ENCODE assay signal across 9 mouse cellular contexts in genomic region chr11:102140508-102140907, GRCm38 (mm10). TPM values are rescaled to one million over a fixed set of nuclear protein-coding genes. Genes with fewer than 3 reads are reported as not detected.
DNase-seq lines count a peak whose midpoint lies in the region; ATAC-seq and TF ChIP-seq lines count a peak whose summit lies in the region.
"Had no signal": no experiment of that assay in that cellular context is flagged by ENCODE, and none has a peak within 500 bp of the region (broad histone marks: within the 10 kb centered on the region; RNA-seq: fewer than 3 reads in every experiment).

No protein-coding gene starts in this region.

- ATAC-seq in heart, postnatal 0 days (ENCODE audit: insufficient read depth, low read depth), result no peak
- no peak for ATAC-seq in heart, embryonic 12.5 days (ENCODE audit: insufficient number of reproducible peaks, low FRiP score)

- peak; percentile 25 for DNase-seq in heart, postnatal 0 days (ENCODE audit: low spot score)
- peak; percentile 59 for DNase-seq in CD4-positive helper T cell, adult 2 months (ENCODE audit: low read depth, low spot score)
- peak; percentile 79 for DNase-seq in R1 (ENCODE audit: low read depth, low spot score)
- DNase-seq in embryo, embryonic 11.5 days (ENCODE audit: low read depth, low spot score), result peak; percentile 50
- DNase-seq in layer of hippocampus, adult 2 months (ENCODE audit: low spot score in 2 of 2), result peak; percentile 38 to 78
- peak; percentile 82 for DNase-seq in naive thymus-derived CD4-positive, alpha-beta T cell, adult 2 months (ENCODE audit: low read depth)
- peak; percentile 55 to 58 for DNase-seq in urinary bladder, postnatal 36 days (ENCODE audit: low spot score in 2 of 2)

- 4% methylated on average over 5 of the region's 5 CpGs for WGBS in heart, postnatal 0 days
- 5% methylated on average over 5 of the region's 5 CpGs for WGBS in heart, embryonic 12.5 days

- H3K9me3 ChIP-seq in heart, postnatal 0 days (replicated peaks; ENCODE audit: control insufficient read depth, low read length), result no peaks in the 10 kb centered on the region
- no peaks in the 10 kb centered on the region for H3K9me3 ChIP-seq in heart, embryonic 12.5 days (replicated peaks)

- peak; percentile 79 for TF ChIP-seq CTCF in heart, postnatal 0 days (IDR thresholded peaks at IDR 0.05; ENCODE audit: low read depth)
- TF ChIP-seq CTCF in layer of hippocampus, adult 2 months (conservative IDR thresholded peaks at IDR 0.05), result peak; percentile 90

- H3K4me3 ChIP-seq in heart, postnatal 0 days (ENCODE audit: low read depth, low read length), result no peak overlapping the region
- H3K4me3 ChIP-seq in heart, embryonic 12.5 days, result no peak overlapping the region
- no peak overlapping the region for H3K4me3 ChIP-seq in layer of hippocampus, adult 2 months
- H3K4me3 ChIP-seq: erythroblast, embryonic 14.5 days had no signal

- H3K27me3 ChIP-seq in heart, postnatal 0 days (ENCODE audit: control insufficient read depth, insufficient read depth, low read length), result peaks cover 24% of the 10 kb centered on the region
- H3K27me3 ChIP-seq in heart, embryonic 12.5 days (replicated peaks), result peaks cover 38% of the 10 kb centered on the region

- peaks cover 3% of the 10 kb centered on the region for H3K4me1 ChIP-seq in heart, postnatal 0 days (ENCODE audit: control insufficient read depth, insufficient read depth)
- peaks cover 6% of the 10 kb centered on the region; the same call in 1 of the 2 replicates for H3K4me1 ChIP-seq in heart, embryonic 12.5 days (replicated peaks)

- no peaks in the 10 kb centered on the region for H3K36me3 ChIP-seq in heart, postnatal 0 days (replicated peaks; ENCODE audit: control insufficient read depth, insufficient read depth, low read length)
- no peaks in the 10 kb centered on the region for H3K36me3 ChIP-seq in heart, embryonic 12.5 days

- H3K9ac ChIP-seq in heart, postnatal 0 days (replicated peaks; ENCODE audit: low read depth, low read length), result no peak overlapping the region
- no peak overlapping the region for H3K9ac ChIP-seq in heart, embryonic 12.5 days

- H3K27ac ChIP-seq in heart, postnatal 0 days (ENCODE audit: low read depth), result no peak overlapping the region
- no peak overlapping the region for H3K27ac ChIP-seq in heart, embryonic 12.5 days (ENCODE audit: poor library complexity, severe bottlenecking)
- H3K27ac ChIP-seq in layer of hippocampus, adult 2 months, result no peak overlapping the region

- no peak for TF ChIP-seq EP300 in heart, postnatal 0 days (IDR thresholded peaks at IDR 0.05; ENCODE audit: low read depth)

- H3K4me2 ChIP-seq in heart, postnatal 0 days (ENCODE audit: low read depth, low read length), result no peak overlapping the region
- H3K4me2 ChIP-seq in heart, embryonic 12.5 days, result no peak overlapping the region

RNA-seq across cellular contexts. Expression of gene Nags, which starts 4.8 kb away (rescaled TPM):
- total RNA-seq in heart, postnatal 0 days (2014; rRNA removed; ENCODE audit: low replicate concordance), result not detected in 2 replicates
- polyA plus RNA-seq in heart, postnatal 0 days (2015; fragmentation: Nextera tagmentation; extraction: Ambion mirVana), result not detected in 2 replicates
- polyA plus RNA-seq in heart, embryonic 12.5 days (2016; fragmentation: Nextera tagmentation; extraction: Ambion mirVana), result 0.11 TPM in 1 of 2 replicates, not detected in the other
- not detected for total RNA-seq in layer of hippocampus, adult 2 months (2021)

RNA-seq across cellular contexts. Expression of gene Tmem101, which starts 15.7 kb away (rescaled TPM):
- total RNA-seq in heart, postnatal 0 days (2014; rRNA removed; ENCODE audit: low replicate concordance), result 28.7 and 45.8 TPM in 2 replicates
- polyA plus RNA-seq in heart, postnatal 0 days (2015; fragmentation: Nextera tagmentation; extraction: Ambion mirVana), result 21.9 and 23.4 TPM in 2 replicates
- 36.8 and 37.6 TPM in 2 replicates for polyA plus RNA-seq in heart, embryonic 12.5 days (2016; fragmentation: Nextera tagmentation; extraction: Ambion mirVana)
- 10 to 100 TPM; 26.5 to 27.1 TPM for total RNA-seq in layer of hippocampus, adult 2 months (2021)

RNA-seq across cellular contexts. Expression of gene Pyy, which starts 32.9 kb away (rescaled TPM):
- not detected in 2 replicates for total RNA-seq in heart, postnatal 0 days (2014; rRNA removed; ENCODE audit: low replicate concordance)
- not detected in 2 replicates for polyA plus RNA-seq in heart, postnatal 0 days (2015; fragmentation: Nextera tagmentation; extraction: Ambion mirVana)
- not detected in 2 replicates for polyA plus RNA-seq in heart, embryonic 12.5 days (2016; fragmentation: Nextera tagmentation; extraction: Ambion mirVana)
- not detected for total RNA-seq in layer of hippocampus, adult 2 months (2021)
- polyA plus RNA-seq: erythroblast, embryonic 14.5 days had no signal

RNA-seq across cellular contexts. Expression of gene Ppy, which starts 39.4 kb away (rescaled TPM):
- not detected in 2 replicates for total RNA-seq in heart, postnatal 0 days (2014; rRNA removed; ENCODE audit: low replicate concordance)
- not detected in 2 replicates for polyA plus RNA-seq in heart, postnatal 0 days (2015; fragmentation: Nextera tagmentation; extraction: Ambion mirVana)
- not detected in 2 replicates for polyA plus RNA-seq in heart, embryonic 12.5 days (2016; fragmentation: Nextera tagmentation; extraction: Ambion mirVana)
- total RNA-seq in layer of hippocampus, adult 2 months (2021), result not detected
- polyA plus RNA-seq: erythroblast, embryonic 14.5 days had no signal

RNA-seq across cellular contexts. Expression of gene Lsm12, which starts 44.6 kb away (rescaled TPM):
- total RNA-seq in heart, postnatal 0 days (2014; rRNA removed; ENCODE audit: low replicate concordance), result 36.0 and 41.4 TPM in 2 replicates
- polyA plus RNA-seq in heart, postnatal 0 days (2015; fragmentation: Nextera tagmentation; extraction: Ambion mirVana), result 90.1 and 92.7 TPM in 2 replicates
- polyA plus RNA-seq in heart, embryonic 12.5 days (2016; fragmentation: Nextera tagmentation; extraction: Ambion mirVana), result 90.9 and 94.3 TPM in 2 replicates
- total RNA-seq in layer of hippocampus, adult 2 months (2021), result 10 to 100 TPM; 56.6 to 56.9 TPM

Comparison
In these comparisons a context has a peak if more than half of its experiments do, and no peak if none do; other contexts are left out.
1. DNase-seq: peak in every context shown above with its lines; median percentile 82 in naive thymus-derived CD4-positive, alpha-beta T cell, adult 2 months; 79 in R1; 59 in CD4-positive helper T cell, adult 2 months; 58 in layer of hippocampus, adult 2 months; 56 in urinary bladder, postnatal 36 days; 50 in embryo, embryonic 11.5 days; 25 in heart, postnatal 0 days.